In genomic region chr9:84394536-84395314, GRCm38 (mm10) we compare ENCODE assay signal across 14 mouse cellular contexts.
DNase-seq lines count a peak whose midpoint lies in the region; ATAC-seq and TF ChIP-seq lines count a peak whose summit lies in the region.
"Had no signal": no experiment of that assay in that cellular context is flagged by ENCODE, and none has a peak within 500 bp of the region (broad histone marks: within the 10 kb centered on the region; RNA-seq: fewer than 3 reads in every experiment).

No protein-coding gene starts in this region.

- H3K4me1 ChIP-seq in embryonic facial prominence, embryonic 14.5 days (ENCODE audit: control insufficient read depth, insufficient read depth, low read length) = no peaks in the 10 kb centered on the region
- no peaks in the 10 kb centered on the region for H3K4me1 ChIP-seq in embryonic facial prominence, embryonic 10.5 days
- H3K4me1 ChIP-seq in kidney, postnatal 0 days (replicated peaks; ENCODE audit: insufficient read depth, low read length) = no peaks in the 10 kb centered on the region
- H3K4me1 ChIP-seq: heart, embryonic 13.5 days had no signal

- WGBS in embryonic facial prominence, embryonic 14.5 days = 68% methylated on average over 3 of the region's 3 CpGs
- 90% methylated on average over 3 of the region's 3 CpGs for WGBS in embryonic facial prominence, embryonic 10.5 days
- WGBS in kidney, postnatal 0 days = 77% methylated on average over 3 of the region's 3 CpGs

- no peak for TF ChIP-seq CTCF in kidney, postnatal 0 days (IDR thresholded peaks at IDR 0.05; ENCODE audit: low read depth)

- H3K9ac ChIP-seq in embryonic facial prominence, embryonic 14.5 days (ENCODE audit: low read depth, low read length) = no peak overlapping the region
- H3K9ac ChIP-seq in kidney, postnatal 0 days (ENCODE audit: low read depth, low read length) = no peak overlapping the region
- H3K9ac ChIP-seq: heart, embryonic 13.5 days had no signal

- no peak overlapping the region for H3K27ac ChIP-seq in embryonic facial prominence, embryonic 14.5 days (replicated peaks; ENCODE audit: low read depth, low read length)
- no peak overlapping the region for H3K27ac ChIP-seq in embryonic facial prominence, embryonic 10.5 days (replicated peaks)
- H3K27ac ChIP-seq in kidney, postnatal 0 days = no peak overlapping the region
- H3K27ac ChIP-seq: heart, embryonic 13.5 days; left cerebral cortex, adult 2 months had no signal

- no peak overlapping the region for H3K4me3 ChIP-seq in embryonic facial prominence, embryonic 14.5 days (ENCODE audit: low read depth, low read length)
- H3K4me3 ChIP-seq in embryonic facial prominence, embryonic 10.5 days = no peak overlapping the region
- no peak overlapping the region for H3K4me3 ChIP-seq in kidney, postnatal 0 days (replicated peaks; ENCODE audit: low read depth, low read length)
- H3K4me3 ChIP-seq: heart, embryonic 13.5 days; left cerebral cortex, adult 2 months had no signal

- peak; percentile 84 for DNase-seq in embryonic facial prominence, embryonic 14.5 days (ENCODE audit: low spot score)
- DNase-seq in embryonic facial prominence, embryonic 10.5 days (ENCODE audit: low spot score) = no peak
- DNase-seq in kidney, postnatal 0 days (ENCODE audit: low spot score) = peak; percentile 40
- DNase-seq in kidney, postnatal 36 days = no peak
- DNase-seq in fibroblast of lung, adult 2 months (ENCODE audit: low read depth) = peak; percentile 57
- DNase-seq in lung, postnatal 36 days = peak; percentile 76
- no peak for DNase-seq in layer of hippocampus, postnatal 25 days (ENCODE audit: extremely low spot score in 1 of 2, low spot score in 1 of 2)
- DNase-seq: B cell, adult 2 months; cerebellum, adult 9-11 months; thymus, postnatal 4 days had no signal

- ATAC-seq in embryonic facial prominence, embryonic 14.5 days (ENCODE audit: low read depth) = no peak
- ATAC-seq in kidney, postnatal 0 days (replicated peaks; ENCODE audit: low FRiP score, low read depth) = no peak
- no peak for ATAC-seq in activated CD4-positive, CD25-positive, alpha-beta regulatory T cell, adult 4 months
- ATAC-seq: inflammation-experienced regulatory T-cells, adult 6 months had no signal

- H3K36me3 ChIP-seq in embryonic facial prominence, embryonic 14.5 days (ENCODE audit: control insufficient read depth, insufficient read depth, low read length) = no peaks in the 10 kb centered on the region
- H3K36me3 ChIP-seq in embryonic facial prominence, embryonic 10.5 days (replicated peaks) = no peaks in the 10 kb centered on the region
- H3K36me3 ChIP-seq in kidney, postnatal 0 days (ENCODE audit: insufficient read depth, low read length) = no peaks in the 10 kb centered on the region
- H3K36me3 ChIP-seq: heart, embryonic 13.5 days had no signal

- no peak overlapping the region for H3K4me2 ChIP-seq in embryonic facial prominence, embryonic 14.5 days (ENCODE audit: low read depth, low read length)
- no peak overlapping the region for H3K4me2 ChIP-seq in kidney, postnatal 0 days (ENCODE audit: low read length)
- H3K4me2 ChIP-seq: heart, embryonic 13.5 days had no signal

- no peaks in the 10 kb centered on the region for H3K27me3 ChIP-seq in embryonic facial prominence, embryonic 14.5 days (replicated peaks; ENCODE audit: control insufficient read depth, insufficient read depth, low read length)
- H3K27me3 ChIP-seq in embryonic facial prominence, embryonic 10.5 days (replicated peaks; ENCODE audit: low read depth, poor library complexity, severe bottlenecking) = no peaks in the 10 kb centered on the region
- H3K27me3 ChIP-seq in kidney, postnatal 0 days (ENCODE audit: insufficient read depth, low read length) = no peaks in the 10 kb centered on the region
- H3K27me3 ChIP-seq: heart, embryonic 13.5 days had no signal

- no peaks in the 10 kb centered on the region for H3K9me3 ChIP-seq in embryonic facial prominence, embryonic 14.5 days (ENCODE audit: control insufficient read depth, low read length)
- no peaks in the 10 kb centered on the region for H3K9me3 ChIP-seq in embryonic facial prominence, embryonic 10.5 days
- no peaks in the 10 kb centered on the region for H3K9me3 ChIP-seq in kidney, postnatal 0 days (replicated peaks; ENCODE audit: low read length)

Comparison
In these comparisons a context has a peak if more than half of its experiments do, and no peak if none do; other contexts are left out.
1. DNase-seq: peak in embryonic facial prominence, embryonic 14.5 days (single experiment), kidney, postnatal 0 days (single experiment), fibroblast of lung, adult 2 months (single experiment) and lung, postnatal 36 days (single experiment); none in embryonic facial prominence, embryonic 10.5 days (single experiment), kidney, postnatal 36 days (0 of 2) and layer of hippocampus, postnatal 25 days (0 of 2).